Mouse (Mus musculus) testis, adult 2 months (tissue): ENCODE data around the gene Amotl1.

Source experiments
- CTCF ChIP-seq: fragments of 200-500 bp; IDR thresholded peaks from 2 replicates; pipeline ENCODE4 v1.5.1; 2012; ENCODE audit warnings: low read depth, mild to moderate bottlenecking, inconsistent platforms, low read length, moderate library complexity; ENCODE audit not compliant: control insufficient read depth, insufficient read depth, insufficient replicate concordance
- POLR2A ChIP-seq: fragments of 200-500 bp; IDR thresholded peaks from 2 replicates; pipeline ENCODE4 v1.6.1; 2012; ENCODE audit warnings: low read depth, mild to moderate bottlenecking, inconsistent platforms, low read length, moderate library complexity; ENCODE audit not compliant: control insufficient read depth

DNA sequence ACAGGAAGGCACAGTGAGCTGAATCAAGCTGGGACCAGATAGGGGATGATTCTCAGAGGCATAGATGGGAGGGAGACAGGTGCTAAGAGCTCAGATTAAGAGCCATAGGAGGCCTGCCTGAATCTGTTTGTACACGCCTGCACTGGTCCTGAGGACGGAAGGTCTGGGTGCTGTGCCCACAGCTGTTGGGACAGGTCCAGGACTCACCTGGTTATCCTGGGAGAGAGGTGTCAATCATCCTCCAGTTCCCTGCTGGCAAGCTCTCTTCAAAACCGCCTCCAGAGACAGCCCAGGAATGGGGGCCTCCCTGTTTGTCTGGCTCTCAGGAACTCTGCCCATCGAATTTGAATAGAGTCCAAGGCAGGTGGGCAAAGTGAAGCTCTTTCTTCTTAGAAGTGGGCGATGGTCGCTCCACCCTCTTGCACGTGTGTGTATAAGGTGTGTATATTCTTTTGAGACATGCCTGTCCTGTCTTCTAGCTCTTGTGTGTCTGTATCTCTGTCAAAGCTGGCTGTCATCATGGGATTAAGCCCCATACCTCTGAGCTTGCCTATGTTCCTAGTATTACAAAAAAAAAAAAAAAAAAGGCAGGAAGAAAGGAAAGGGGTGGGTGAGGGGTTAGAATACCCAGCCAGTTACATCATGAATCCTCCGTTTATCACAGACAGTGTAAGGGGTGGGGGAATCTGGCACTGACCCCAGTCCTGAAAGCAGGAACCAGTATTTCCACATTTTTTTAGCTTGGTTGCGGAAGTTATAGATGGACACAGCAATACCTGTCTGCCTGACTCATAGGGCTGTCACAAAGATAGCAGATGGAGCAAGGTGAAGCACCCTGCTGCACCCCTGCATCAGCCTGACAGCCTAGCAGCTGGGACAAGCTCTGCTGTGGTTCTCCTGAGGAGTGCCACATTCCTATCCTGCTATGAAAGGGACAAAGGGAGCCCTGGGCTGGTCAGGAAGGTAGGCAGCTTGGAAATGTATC lies 31.1 kb upstream of the Amotl1 start:
- TF ChIP-seq POLR2A (no peak), CTCF (no peak)
